Mouse (Mus musculus): ENCODE results near the gene Spi1. TPM values are rescaled to one million over a fixed set of nuclear protein-coding genes. Genes with fewer than 3 reads are reported as not detected.

Spi1 gene
- total and polyA plus RNA-seq, 2 experiments from 2014 or later, result 3.9 to 5.1 TPM

DNA sequence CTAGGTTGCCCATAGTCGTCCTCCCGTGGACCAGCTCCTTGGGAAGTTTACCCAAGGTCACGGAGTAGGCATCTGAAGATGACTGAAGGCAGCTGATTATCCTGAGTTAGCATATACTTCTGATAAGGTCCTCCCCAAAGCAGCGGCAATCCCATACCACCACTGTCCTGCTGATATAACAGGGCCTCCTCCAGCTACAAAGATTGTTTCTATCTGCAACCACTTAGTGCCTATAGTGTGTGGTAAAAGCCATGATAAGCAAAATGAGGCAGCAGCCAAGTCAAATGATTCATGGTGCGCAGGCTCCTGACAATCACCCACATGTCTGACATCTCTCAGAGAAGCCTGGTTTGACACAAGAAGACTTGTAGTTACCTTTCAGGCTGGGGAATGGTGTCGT lies 82.8 kb downstream of the Spi1 start:
- no peak overlapping the region for H3K4me2 ChIP-seq (ENCODE audit: low read depth)
- no peak for DNase-seq
- no peak overlapping the region for H3K27ac ChIP-seq (ENCODE audit: low read depth, low read length)
- H3K27me3 ChIP-seq (ENCODE audit: insufficient read depth, low read length), result no peaks in the 10 kb centered on the region
- H3K4me1 ChIP-seq (ENCODE audit: insufficient read depth), result no peaks in the 10 kb centered on the region
- ATAC-seq, result no peak
- WGBS, result 92% methylated on average over 6 of the region's 6 CpGs
- peaks cover 91% of the 10 kb centered on the region for H3K36me3 ChIP-seq (ENCODE audit: insufficient read depth)
- H3K9ac ChIP-seq, result no peak overlapping the region
- H3K9me3 ChIP-seq (ENCODE audit: low read length), result no peaks in the 10 kb centered on the region
- H3K4me3 ChIP-seq (ENCODE audit: low read depth, low read length), result no peak overlapping the region
- TF ChIP-seq CTCF (IDR thresholded peaks at IDR 0.05; ENCODE audit: low read depth), result no peak

Other genes starting within 250 kb of the Spi1 start
- 106 and 120 TPM in 2 replicates for gene Mtch2, start 235.2 kb upstream of the Spi1 start, total RNA-seq (2014; rRNA removed)
- 222 and 224 TPM in 2 replicates for gene Mtch2, start 235.2 kb upstream of the Spi1 start, polyA plus RNA-seq (2015; fragmentation: Nextera tagmentation; extraction: Ambion mirVana)
- 201 and 252 TPM in 2 replicates for gene C1qtnf4, start 196.5 kb upstream of the Spi1 start, total RNA-seq (2014; rRNA removed)
- gene C1qtnf4, start 196.5 kb upstream of the Spi1 start, polyA plus RNA-seq (2015; fragmentation: Nextera tagmentation; extraction: Ambion mirVana), result 185 and 189 TPM in 2 replicates
- 49.5 and 59.4 TPM in 2 replicates for gene Kbtbd4, start 177.7 kb upstream of the Spi1 start, total RNA-seq (2014; rRNA removed)
- gene Kbtbd4, start 177.7 kb upstream of the Spi1 start, polyA plus RNA-seq (2015; fragmentation: Nextera tagmentation; extraction: Ambion mirVana), result 54.3 and 60.3 TPM in 2 replicates
- 156 and 190 TPM in 2 replicates for gene Ndufs3, start 177.6 kb upstream of the Spi1 start, total RNA-seq (2014; rRNA removed)
- gene Ndufs3, start 177.6 kb upstream of the Spi1 start, polyA plus RNA-seq (2015; fragmentation: Nextera tagmentation; extraction: Ambion mirVana), result 248 and 283 TPM in 2 replicates
- 74.5 and 83.7 TPM in 2 replicates for gene Celf1, start 142.0 kb upstream of the Spi1 start, total RNA-seq (2014; rRNA removed)
- gene Celf1, start 142.0 kb upstream of the Spi1 start, polyA plus RNA-seq (2015; fragmentation: Nextera tagmentation; extraction: Ambion mirVana), result 56.9 and 72.2 TPM in 2 replicates
- gene Rapsn, start 46.8 kb upstream of the Spi1 start, total RNA-seq (2014; rRNA removed), result 0.38 and 1.2 TPM in 2 replicates
- 0.93 and 1.1 TPM in 2 replicates for gene Rapsn, start 46.8 kb upstream of the Spi1 start, polyA plus RNA-seq (2015; fragmentation: Nextera tagmentation; extraction: Ambion mirVana)
- 184 and 255 TPM in 2 replicates for gene Psmc3, start 28.4 kb upstream of the Spi1 start, total RNA-seq (2014; rRNA removed)
- 242 and 253 TPM in 2 replicates for gene Psmc3, start 28.4 kb upstream of the Spi1 start, polyA plus RNA-seq (2015; fragmentation: Nextera tagmentation; extraction: Ambion mirVana)
- gene Slc39a13, start 12.0 kb upstream of the Spi1 start, total RNA-seq (2014; rRNA removed), result 25.5 and 26.8 TPM in 2 replicates
- gene Slc39a13, start 12.0 kb upstream of the Spi1 start, polyA plus RNA-seq (2015; fragmentation: Nextera tagmentation; extraction: Ambion mirVana), result 19.7 and 22.3 TPM in 2 replicates
- gene Mybpc3, start 35.8 kb downstream of the Spi1 start, total RNA-seq (2014; rRNA removed), result 0.38 TPM in 1 of 2 replicates, not detected in the other
- 0.04 TPM in 1 of 2 replicates, not detected in the other for gene Mybpc3, start 35.8 kb downstream of the Spi1 start, polyA plus RNA-seq (2015; fragmentation: Nextera tagmentation; extraction: Ambion mirVana)
- gene Madd, start 101.4 kb downstream of the Spi1 start, total RNA-seq (2014; rRNA removed), result 48.9 and 50.0 TPM in 2 replicates
- 20.4 and 28.5 TPM in 2 replicates for gene Madd, start 101.4 kb downstream of the Spi1 start, polyA plus RNA-seq (2015; fragmentation: Nextera tagmentation; extraction: Ambion mirVana)
- 1.5 and 3.4 TPM in 2 replicates for gene Nr1h3, start 120.4 kb downstream of the Spi1 start, total RNA-seq (2014; rRNA removed)
- gene Nr1h3, start 120.4 kb downstream of the Spi1 start, polyA plus RNA-seq (2015; fragmentation: Nextera tagmentation; extraction: Ambion mirVana), result 1.6 and 1.8 TPM in 2 replicates
- 32.9 and 39.4 TPM in 2 replicates for gene Acp2, start 120.5 kb downstream of the Spi1 start, total RNA-seq (2014; rRNA removed)
- 24.4 and 32.2 TPM in 2 replicates for gene Acp2, start 120.5 kb downstream of the Spi1 start, polyA plus RNA-seq (2015; fragmentation: Nextera tagmentation; extraction: Ambion mirVana)
- gene Ddb2, start 154.6 kb downstream of the Spi1 start, total RNA-seq (2014; rRNA removed), result 11.2 and 12.9 TPM in 2 replicates
- 10.0 and 10.2 TPM in 2 replicates for gene Ddb2, start 154.6 kb downstream of the Spi1 start, polyA plus RNA-seq (2015; fragmentation: Nextera tagmentation; extraction: Ambion mirVana)
- gene Pacsin3, start 173.6 kb downstream of the Spi1 start, total RNA-seq (2014; rRNA removed), result 20.5 and 21.6 TPM in 2 replicates
- gene Pacsin3, start 173.6 kb downstream of the Spi1 start, polyA plus RNA-seq (2015; fragmentation: Nextera tagmentation; extraction: Ambion mirVana), result 18.6 and 22.8 TPM in 2 replicates
- gene Arfgap2, start 182.6 kb downstream of the Spi1 start, total RNA-seq (2014; rRNA removed), result 44.0 and 59.9 TPM in 2 replicates
- gene Arfgap2, start 182.6 kb downstream of the Spi1 start, polyA plus RNA-seq (2015; fragmentation: Nextera tagmentation; extraction: Ambion mirVana), result 49.0 and 52.8 TPM in 2 replicates

Data from forebrain, postnatal 0 days (tissue).